ENCODE assay signal across 17 mouse cellular contexts in genomic region chr11:52638939-52639338, GRCm38 (mm10).
A peak's percentile ranks its signal among the peaks of the same experiment; 100 is the strongest.
DNase-seq lines count a peak whose midpoint lies in the region; TF ChIP-seq lines count a peak whose summit lies in the region.
"Had no signal": no experiment of that assay in that cellular context is flagged by ENCODE, and none has a peak within 500 bp of the region (broad histone marks: within the 10 kb centered on the region; RNA-seq: fewer than 3 reads in every experiment).

No protein-coding gene starts in this region.

- intact Hi-C loops in left cerebral cortex, adult 2 months (cut with DNase I) = no loop called here
- intact Hi-C loops in left cerebral cortex, postnatal 10 days (cut with DNase I) = no loop called here
- intact Hi-C loops in heart, postnatal 25 days (cut with DNase I) = no loop called here

- TF ChIP-seq CTCF in left cerebral cortex, adult 2 months (IDR thresholded peaks at IDR 0.05) = peak; percentile 38

- no peak for DNase-seq in left cerebral cortex, adult 2 months (ENCODE audit: extremely low spot score in 1 of 2, low spot score in 2 of 2)
- DNase-seq in left cerebral cortex, postnatal 10 days (ENCODE audit: extremely low spot score in 1 of 2, low spot score in 2 of 2) = no peak
- peak; percentile 6 for DNase-seq in thymus, postnatal 14 days
- DNase-seq in thymus, postnatal 10 days (ENCODE audit: low spot score in 2 of 2) = no peak
- peak; percentile 74 for DNase-seq in R1 (ENCODE audit: low read depth, low spot score)
- DNase-seq in embryo, embryonic 9.5 days (ENCODE audit: extremely low spot score) = no peak
- DNase-seq in heart, postnatal 25 days (ENCODE audit: low spot score) = no peak
- DNase-seq: adrenal gland, postnatal 14 days; cerebellum, adult 9-10 months; heart, adult 11 months; lung, postnatal 14 days; right cerebral cortex, postnatal 14 days; thymus, adult 18-20 months had no signal

- H3K4me3 ChIP-seq in left cerebral cortex, adult 2 months = no peak overlapping the region
- H3K4me3 ChIP-seq: embryonic facial prominence, embryonic 15.5 days; hindbrain, embryonic 15.5 days; kidney, embryonic 15.5 days; limb, embryonic 15.5 days had no signal

- no peak overlapping the region for H3K27ac ChIP-seq in left cerebral cortex, adult 2 months
- H3K27ac ChIP-seq: embryonic facial prominence, embryonic 15.5 days; hindbrain, embryonic 15.5 days; kidney, embryonic 15.5 days; limb, embryonic 15.5 days had no signal

Comparison
In these comparisons a context has a peak if more than half of its experiments do, and no peak if none do; other contexts are left out.
1. DNase-seq: peak in thymus, postnatal 14 days (single experiment) and R1 (single experiment); none in left cerebral cortex, adult 2 months (0 of 2), left cerebral cortex, postnatal 10 days (0 of 2), thymus, postnatal 10 days (0 of 2), embryo, embryonic 9.5 days (single experiment) and heart, postnatal 25 days (single experiment).